Mouse (Mus musculus) gastrocnemius, postnatal 25 days (tissue): ENCODE measurements at regions not wholly inside any gene's neighbourhood (a gene's known extent, or its start where the extent isn't known, plus 50 kb on each side); places are given as distances from the start of the nearest gene placed in this dataset.

ENCODE experiments used
- DNase-seq: peaks from one replicate; pipeline ENCODE4 v3.0.0; 2022

GRCm38 (mm10) chr1:137927953-137928352 lies 247.6 kb downstream of the Ptprc start:
- peak; percentile 61 for DNase-seq

GRCm38 (mm10) chr1:137926326-137926725 lies 249.2 kb downstream of the Ptprc start:
- DNase-seq = no peak

GRCm38 (mm10) chr1:137924156-137924555 lies 251.4 kb downstream of the Ptprc start:
- no peak for DNase-seq

- no peak for DNase-seq
Observed at GRCm38 (mm10) chr1:137923705-137924104, 251.8 kb downstream of the Ptprc start.

- no peak for DNase-seq
Observed at GRCm38 (mm10) chr1:137922769-137923168, 252.7 kb downstream of the Ptprc start.

GRCm38 (mm10) chr1:137921592-137921991 lies 253.9 kb downstream of the Ptprc start:
- no peak for DNase-seq

GRCm38 (mm10) chr1:137919739-137920563 lies 255.6 kb downstream of the Ptprc start:
- no peak for DNase-seq

GRCm38 (mm10) chr1:137917449-137917848 lies 258.1 kb downstream of the Ptprc start:
- DNase-seq = no peak

GRCm38 (mm10) chr1:137906883-137907282 lies 268.6 kb downstream of the Ptprc start:
- no peak for DNase-seq

GRCm38 (mm10) chr1:137906477-137906876 lies 269.0 kb downstream of the Ptprc start:
- no peak for DNase-seq

GRCm38 (mm10) chr1:137905566-137905965 lies 269.9 kb downstream of the Ptprc start:
- DNase-seq = no peak

- DNase-seq = no peak
Observed at GRCm38 (mm10) chr1:137903351-137903750, 272.2 kb downstream of the Ptprc start.

GRCm38 (mm10) chr1:137902859-137903258 lies 272.6 kb downstream of the Ptprc start:
- no peak for DNase-seq

- DNase-seq = no peak
Observed at GRCm38 (mm10) chr1:137901996-137902395, 273.5 kb downstream of the Ptprc start.

GRCm38 (mm10) chr1:137901211-137901610 lies 274.3 kb downstream of the Ptprc start:
- DNase-seq = no peak

- DNase-seq = peak; percentile 8
Observed at GRCm38 (mm10) chr1:137900621-137901071, 274.9 kb downstream of the Ptprc start.

GRCm38 (mm10) chr1:137899916-137900601 lies 275.4 kb downstream of the Ptprc start:
- DNase-seq = peak; percentile 19

GRCm38 (mm10) chr1:137899305-137899704 lies 276.2 kb downstream of the Ptprc start:
- no peak for DNase-seq

- DNase-seq = no peak
Observed at GRCm38 (mm10) chr1:137898891-137899290, 276.6 kb downstream of the Ptprc start.

GRCm38 (mm10) chr1:137898397-137898796 lies 277.1 kb downstream of the Ptprc start:
- peak; percentile 81 for DNase-seq

- no peak for DNase-seq
Observed at GRCm38 (mm10) chr1:137881656-137882055, 293.9 kb downstream of the Ptprc start.

- DNase-seq = no peak
Observed at GRCm38 (mm10) chr1:137874361-137874760, 301.1 kb downstream of the Ptprc start.

- no peak for DNase-seq
Observed at GRCm38 (mm10) chr1:137873628-137874027, 301.9 kb downstream of the Ptprc start.
